Mouse (Mus musculus): ENCODE data around the gene Pkd1.

The Pkd1 gene

DNA sequence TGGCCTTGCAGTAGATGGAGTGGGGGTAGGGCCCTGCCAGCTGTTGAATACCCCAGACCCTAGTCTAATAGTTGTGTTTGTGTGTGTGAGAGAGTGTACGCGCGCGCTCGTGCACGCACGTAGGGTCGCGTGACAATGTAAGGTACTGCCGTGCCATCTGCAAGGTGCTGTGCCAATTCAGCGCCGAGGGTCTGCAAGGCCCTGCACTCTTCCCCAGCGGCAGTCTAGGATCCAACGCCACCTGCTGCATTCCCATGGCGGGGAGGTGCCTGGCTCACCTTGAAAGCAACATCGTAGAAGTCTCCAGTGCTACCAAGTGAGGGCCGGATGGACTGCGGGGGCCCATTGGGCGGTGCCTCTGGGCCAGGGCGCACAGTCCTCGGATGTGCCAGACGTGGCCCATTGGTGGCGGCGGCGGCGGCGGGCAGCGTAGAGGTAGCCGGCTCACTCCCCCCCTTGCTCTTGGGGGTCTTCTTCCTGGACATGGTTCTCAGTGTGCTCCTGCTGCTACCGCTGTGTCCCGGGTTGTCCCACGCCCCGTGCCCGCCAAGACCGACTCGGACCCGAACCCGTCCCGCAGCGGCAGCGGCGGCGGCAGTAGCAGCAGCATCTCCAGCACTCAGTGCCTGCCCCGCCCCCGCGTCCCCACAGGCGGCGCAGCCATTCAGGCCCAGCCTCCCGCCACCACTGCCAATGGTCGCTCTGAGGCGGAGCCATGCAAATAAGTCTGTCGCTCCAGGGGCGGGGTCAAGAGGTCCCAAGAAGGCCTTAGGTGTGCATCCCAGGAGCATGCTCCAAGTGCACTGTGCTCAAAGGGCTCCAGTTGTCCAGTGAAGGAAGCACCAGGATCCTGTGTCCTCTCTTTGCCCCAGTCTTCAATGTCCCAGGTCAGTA lies 16.3 kb upstream of the Pkd1 start:
- peak; percentile 20; the same call in 1 of the 2 replicates for ATAC-seq (ENCODE audit: low TSS enrichment)

DNA sequence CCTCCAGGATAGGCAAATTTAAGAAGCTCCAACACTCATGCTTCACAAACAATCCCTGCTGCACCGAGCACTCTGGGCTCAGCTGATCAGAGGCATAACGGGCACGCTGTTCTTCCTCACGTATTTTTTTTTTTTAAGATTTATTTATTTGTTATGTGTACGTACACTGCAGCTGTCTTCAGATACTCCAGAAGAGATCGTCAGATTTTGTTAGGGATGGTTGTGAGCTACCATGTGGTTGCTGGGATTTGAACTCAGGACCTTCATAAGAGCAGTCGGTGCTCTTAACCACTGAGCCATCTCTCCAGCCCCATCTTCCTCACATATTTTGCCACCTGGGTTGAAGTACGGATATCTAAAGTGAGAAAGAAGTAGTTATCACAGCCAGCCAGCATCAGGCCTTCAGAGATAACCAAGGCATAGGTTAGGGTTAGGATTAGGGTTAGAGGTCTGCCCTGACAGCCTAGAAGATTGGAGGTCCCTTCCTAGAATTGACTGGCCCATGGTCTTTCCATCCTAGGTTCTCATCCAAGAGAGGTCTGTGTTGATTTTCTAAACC lies 15.4 kb upstream of the Pkd1 start, which contains the start of gene Rab26:
Gene Rab26 (minus strand): TSS at position 51 of the 559 bp plus-strand sequence.
- ATAC-seq (ENCODE audit: low TSS enrichment), result no peak

DNA sequence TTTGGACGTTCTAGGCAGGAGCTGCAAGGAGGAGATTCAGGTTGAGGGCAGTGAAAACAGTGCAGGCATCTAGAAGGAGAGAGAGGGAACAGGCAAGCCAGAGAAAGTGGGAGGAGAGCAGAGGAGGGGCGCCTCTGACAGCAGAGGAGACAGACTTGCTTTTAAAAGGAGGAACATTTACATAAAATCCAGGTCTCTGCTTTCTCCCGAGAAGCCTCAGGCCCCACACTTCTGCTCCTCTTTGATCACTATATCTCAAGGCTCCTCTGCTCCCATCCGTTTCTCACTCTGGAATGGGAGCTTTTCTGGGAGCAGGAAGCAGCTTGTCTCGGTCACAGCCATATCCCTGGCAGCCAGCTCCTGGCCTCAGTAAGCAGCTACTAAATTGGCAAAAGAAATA lies 14.3 kb upstream of the Pkd1 start:
- ATAC-seq (ENCODE audit: low TSS enrichment), result peak; percentile 53

DNA sequence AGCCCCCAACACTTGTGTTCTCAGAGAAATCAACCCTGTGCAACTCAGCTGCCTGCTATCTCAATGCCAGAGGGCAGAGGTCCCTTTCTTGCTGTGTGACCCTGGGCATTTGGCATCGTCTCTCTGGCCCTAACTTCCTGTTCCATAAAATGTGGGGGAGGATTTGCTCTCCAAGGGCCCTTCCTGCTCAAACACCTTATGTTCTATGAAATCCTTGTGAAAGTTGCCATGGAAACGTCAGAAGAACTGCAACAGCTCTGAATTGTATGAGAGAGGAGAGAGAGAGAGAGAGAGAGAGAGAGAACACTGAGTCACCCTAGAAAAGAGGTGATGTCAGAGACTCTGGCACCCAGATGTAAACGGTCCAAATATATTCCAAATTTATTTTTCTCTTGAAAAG lies 12.1 kb upstream of the Pkd1 start:
- ATAC-seq (ENCODE audit: low TSS enrichment), result peak; percentile 53

DNA sequence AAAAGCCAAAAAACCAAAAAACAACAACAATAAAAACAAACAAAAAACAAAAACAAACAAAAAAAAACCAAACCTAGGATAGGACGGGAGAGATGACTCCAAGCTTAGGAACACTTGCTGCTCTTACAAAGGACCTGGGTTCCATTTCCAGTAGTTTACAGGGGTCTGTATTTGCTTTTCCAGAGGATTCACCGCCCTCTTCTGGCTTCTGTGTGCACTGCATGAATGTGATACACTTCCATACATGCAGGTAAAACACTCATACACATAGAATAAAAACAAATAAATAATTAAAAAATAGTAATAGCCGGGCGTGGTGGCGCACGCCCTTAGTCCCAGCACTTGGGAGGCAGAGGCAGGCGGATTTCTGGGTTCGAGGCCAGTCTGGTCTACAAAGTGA lies 10.7 kb upstream of the Pkd1 start:
- ATAC-seq (ENCODE audit: low TSS enrichment), result no peak

DNA sequence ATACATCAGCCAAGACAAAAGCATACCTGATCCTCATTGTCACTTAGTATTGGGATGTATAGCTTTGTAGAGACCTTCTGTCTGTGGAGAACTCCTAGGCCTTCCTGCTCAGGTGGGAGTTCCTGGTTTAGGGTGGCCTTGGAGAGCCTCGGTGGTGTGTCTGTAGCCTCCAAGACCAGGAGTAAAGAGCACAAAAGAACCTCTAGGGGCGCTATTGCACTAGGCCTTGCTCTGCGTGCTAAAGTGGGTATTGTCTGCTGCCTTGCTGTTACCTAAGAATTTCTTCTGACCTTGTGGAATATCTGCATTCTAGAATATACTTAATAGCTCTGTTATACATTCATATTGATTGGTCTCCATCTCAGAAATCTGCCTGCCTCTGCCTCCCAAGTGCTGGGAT lies 9.3 kb upstream of the Pkd1 start:
- ATAC-seq (ENCODE audit: low TSS enrichment), result no peak

DNA sequence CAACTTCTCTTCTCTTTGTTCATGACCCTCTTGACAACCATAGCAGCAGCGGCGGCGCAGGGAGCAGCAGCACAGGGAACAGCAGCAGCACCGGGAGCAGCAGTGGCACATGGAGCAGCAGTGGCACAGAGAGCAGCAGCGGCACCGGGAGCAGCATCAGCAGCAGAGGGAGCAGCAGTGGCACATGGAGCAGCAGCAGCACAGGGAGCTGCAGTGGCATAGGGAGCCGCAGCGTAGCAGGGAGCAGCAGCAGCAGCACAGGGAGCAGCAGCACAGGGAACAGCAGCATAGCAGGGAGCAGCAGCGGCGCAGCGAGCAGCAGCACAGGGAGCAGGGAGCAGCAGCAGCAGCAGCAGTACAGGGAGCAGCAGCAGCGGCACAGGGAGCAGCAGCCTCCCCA lies 5.0 kb upstream of the Pkd1 start:
- ATAC-seq (ENCODE audit: low TSS enrichment), result peak; percentile 58

DNA sequence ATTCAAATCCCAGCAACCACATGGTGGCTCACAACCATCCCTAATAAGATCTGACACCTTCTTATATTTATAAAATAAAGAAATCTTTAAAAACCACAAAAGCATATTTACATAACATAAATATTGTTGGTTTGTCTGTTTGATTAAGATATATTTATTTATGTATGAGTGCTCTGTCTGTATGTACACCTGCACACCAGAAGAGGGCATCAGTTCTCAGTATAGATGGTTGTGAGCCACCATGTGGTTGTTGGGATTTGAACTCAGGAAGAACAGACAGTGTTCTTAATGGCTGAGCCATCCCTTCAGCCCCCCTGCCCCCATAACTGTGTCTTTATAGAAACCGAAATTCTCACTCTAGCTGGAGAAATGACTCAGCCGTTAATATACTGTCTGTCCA lies 4.4 kb upstream of the Pkd1 start:
- ATAC-seq (ENCODE audit: low TSS enrichment), result no peak

DNA sequence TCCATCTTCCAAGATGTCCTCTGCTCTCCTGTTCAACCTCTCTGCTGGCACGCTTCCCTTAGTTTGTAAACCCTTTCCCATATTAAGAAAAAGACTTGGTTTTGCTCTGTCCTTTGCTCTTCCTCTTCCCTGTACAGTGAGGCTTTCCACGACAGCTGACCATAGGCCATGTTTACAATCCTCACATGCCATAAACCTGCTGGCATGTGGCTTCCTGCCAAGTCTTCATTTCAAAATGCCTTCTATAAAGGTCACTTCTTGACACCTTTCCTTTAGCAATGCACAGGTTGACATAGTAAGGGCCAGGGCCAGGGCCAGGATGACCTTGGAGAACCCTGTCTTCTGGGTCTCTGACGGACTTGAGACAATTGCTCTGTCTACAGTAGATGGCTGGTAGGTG lies 3.4 kb upstream of the Pkd1 start:
- ATAC-seq (ENCODE audit: low TSS enrichment), result no peak

DNA sequence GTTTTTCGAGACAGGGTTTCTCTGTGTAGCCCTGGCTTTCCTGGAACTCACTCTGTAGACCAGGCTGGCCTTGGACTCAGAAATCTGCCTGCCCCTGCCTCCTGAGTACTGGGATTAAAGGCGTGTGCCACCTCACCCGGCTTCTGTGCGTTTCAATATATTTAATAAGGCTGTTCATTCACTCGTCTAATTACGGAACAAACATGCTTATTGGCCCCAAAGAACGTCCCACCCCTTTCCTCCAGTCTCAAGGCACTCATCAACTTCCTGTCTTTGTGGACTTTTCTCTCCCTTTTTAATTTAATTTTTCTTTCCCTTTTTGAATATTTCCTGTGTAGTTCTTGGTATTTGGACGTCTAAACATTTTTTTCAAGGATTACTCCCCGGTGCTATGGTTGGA lies 1.2 kb upstream of the Pkd1 start:
- ATAC-seq (ENCODE audit: low TSS enrichment), result no peak

DNA sequence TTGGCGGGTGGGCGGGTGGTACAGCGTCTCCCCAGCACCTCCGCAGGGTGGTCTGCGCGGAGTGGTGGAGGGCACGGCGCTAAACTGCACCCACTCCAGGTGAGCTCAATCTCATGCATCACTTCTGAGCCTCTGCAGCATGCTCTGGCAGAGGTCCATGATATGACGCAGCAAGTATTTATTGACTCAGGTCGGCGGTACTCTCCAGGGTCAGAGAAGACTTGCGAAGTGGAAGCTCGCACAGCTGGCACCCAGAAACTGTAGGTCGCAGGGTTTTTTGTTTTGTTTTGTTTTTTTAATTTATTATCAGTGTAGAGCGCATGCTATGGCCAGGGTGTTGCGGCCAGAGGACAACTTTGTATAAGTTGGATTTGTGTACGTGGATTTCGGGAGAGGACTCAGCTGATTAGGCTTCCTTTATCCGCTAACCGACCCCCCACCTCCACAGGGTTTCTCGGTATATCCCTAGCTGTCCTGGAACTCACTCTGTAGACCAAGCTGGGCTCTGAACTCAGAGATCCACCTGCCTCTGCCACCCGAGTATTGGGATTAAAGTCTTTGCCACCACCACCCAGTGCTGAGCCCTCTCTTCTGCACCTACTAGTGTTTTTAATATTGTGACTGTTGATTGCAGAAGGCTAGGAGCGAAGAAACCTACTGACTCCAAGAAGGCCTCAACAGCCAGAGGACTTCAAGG lies 565 bp upstream of the Pkd1 start:
- peak; percentile 20; the same call in 1 of the 2 replicates for ATAC-seq (ENCODE audit: low TSS enrichment)

DNA sequence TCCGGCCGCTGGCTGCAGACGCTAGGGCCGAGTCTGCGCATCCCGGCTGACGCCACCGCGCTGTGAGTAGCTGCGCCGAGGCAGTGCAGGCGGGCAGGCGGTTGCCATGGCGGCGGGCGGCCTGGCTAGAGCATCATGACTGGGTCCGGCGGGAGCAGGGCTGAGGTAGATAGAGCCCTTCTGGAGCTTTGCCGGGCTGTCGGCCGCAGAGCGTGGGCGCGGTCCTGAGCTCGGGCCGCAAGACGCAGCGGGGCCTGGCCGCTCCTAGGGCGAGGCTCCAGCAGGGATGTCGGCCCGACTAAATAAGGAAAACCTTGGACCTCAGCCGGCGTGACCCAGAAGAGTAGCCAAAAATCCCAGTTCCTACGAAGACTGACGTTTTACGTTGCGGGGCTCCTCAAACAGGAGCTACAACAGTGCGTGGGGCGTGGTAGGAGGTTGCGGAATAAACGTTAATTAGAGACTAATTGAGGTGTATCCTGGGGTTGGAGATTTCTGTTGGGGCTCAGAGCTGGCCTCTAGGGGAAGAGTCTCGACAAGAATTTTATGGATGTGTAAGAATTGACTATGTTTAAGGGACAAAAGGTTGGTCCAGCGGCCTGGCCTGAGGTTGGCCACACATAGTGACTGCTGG lies 899 bp downstream of the Pkd1 start:
- ATAC-seq (ENCODE audit: low TSS enrichment), result peak; percentile 46

DNA sequence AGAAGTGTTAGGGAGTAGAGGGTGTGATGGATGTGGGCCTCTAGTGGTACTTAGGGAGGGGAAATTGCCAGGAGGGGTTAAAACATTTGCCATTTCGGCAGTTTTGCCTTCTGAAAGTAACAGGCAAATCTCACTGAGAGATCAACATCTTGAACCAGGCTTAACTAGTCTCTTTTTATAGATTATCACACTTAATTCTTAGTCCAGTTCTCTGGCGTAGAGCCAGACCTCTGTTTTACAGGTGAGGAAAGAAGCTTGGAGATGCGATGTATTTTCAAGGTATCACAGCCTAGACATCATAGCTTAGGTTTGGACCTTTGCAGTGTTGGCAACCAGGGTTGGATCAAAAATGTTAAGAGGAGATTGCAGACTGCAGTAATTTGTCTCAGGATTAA lies 1.4 kb downstream of the Pkd1 start:
- ATAC-seq (ENCODE audit: low TSS enrichment), result no peak

DNA sequence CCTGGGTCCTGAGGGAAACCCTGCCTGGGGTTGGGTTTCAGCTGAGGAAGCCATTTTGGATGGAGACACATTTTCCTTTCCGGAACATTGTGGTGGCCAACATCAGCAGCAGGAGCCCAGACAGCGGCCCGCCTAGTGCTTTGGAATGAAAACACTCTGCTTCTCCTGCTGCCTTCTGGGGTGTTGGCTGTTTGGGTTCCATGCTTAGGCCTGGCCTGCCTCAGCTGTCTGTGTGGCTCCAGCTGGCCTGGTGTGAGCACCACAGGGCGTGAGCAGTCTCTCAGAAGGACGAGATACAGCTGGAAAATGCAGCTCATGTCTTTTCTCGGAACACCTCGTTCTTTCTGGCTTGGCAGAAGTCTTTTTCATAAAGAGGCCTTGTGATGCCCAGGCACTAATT lies 7.5 kb downstream of the Pkd1 start:
- no peak for ATAC-seq (ENCODE audit: low TSS enrichment)

DNA sequence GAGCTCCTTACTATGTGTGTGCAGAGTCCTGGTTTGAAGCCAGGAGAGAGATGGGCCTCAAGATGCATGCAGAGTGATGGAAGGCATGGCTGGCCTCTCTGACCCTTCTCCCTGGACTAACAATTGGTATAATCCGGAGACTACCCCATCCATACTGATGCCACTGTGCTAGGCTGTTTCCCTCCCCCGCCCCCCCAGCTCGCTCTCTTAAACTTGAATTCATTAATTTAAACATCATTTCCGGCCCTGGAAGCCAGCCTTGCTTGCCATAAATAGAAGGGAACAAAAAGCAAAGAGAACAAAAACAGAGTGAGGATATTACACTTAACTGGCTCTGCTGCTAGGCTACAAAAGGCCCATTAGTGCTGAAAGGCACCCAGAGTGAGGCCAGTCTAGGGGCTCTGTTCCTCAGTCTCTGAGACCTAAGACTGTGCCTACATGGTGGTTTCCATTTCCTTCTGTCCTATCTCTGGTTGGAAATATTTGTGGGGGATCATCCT lies 9.0 kb downstream of the Pkd1 start:
- ATAC-seq (ENCODE audit: low TSS enrichment), result peak; percentile 41; the same call in 1 of the 2 replicates

DNA sequence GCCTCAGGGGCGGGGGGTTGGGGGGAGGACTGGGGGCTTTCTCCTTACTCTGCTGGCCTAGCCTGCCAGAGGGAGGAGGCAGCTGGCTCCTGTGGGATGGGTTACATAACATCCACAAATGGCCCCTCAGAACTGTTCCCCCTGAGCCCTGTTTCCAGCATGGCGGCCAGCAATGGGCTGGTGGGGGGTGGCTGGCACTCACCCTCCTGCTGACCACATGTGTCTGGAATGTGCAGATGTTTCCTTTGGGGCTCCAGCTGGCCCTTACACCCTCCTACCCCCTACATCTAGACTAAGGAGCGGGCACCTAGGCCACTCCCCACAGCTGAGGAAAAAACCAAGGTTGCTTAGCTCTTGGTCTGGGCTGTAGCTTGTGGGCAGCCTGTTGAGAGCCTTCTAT lies 9.5 kb downstream of the Pkd1 start:
- ATAC-seq (ENCODE audit: low TSS enrichment), result no peak

DNA sequence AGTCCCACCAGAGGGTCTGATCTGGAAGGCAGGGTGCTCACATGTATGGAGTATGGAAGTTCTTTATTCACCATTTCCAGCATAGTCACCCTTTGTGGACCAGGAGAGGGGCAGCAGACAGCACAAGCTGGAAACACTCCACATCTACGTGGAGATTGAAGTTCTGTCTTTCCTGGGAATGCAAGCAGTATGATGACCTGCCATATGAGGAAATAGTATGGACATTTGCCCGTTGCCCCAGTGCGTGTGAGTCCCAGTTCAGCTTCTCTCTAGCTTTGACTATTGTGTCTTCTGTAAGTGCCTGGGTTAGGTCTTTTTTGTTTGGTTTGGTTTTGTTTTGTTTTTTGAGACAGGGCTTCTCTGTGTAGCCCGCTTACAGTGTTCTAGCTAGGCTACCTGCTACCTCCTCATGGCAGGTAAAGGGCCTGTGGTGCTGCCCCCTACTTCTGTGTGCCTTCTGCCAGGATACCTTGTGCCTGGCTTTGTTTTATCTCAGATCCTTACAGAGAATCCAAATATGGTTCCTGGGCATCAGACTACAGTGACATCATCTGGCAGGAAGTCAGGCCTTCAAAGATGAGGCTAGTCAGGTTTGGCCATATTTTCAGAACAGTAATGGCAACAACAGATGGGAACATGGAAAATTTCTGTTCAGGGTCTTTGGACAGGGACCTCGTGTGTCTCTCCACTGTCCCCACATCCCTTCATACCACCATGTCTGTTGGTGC lies 10.8 kb downstream of the Pkd1 start:
- no peak for ATAC-seq (ENCODE audit: low TSS enrichment)

DNA sequence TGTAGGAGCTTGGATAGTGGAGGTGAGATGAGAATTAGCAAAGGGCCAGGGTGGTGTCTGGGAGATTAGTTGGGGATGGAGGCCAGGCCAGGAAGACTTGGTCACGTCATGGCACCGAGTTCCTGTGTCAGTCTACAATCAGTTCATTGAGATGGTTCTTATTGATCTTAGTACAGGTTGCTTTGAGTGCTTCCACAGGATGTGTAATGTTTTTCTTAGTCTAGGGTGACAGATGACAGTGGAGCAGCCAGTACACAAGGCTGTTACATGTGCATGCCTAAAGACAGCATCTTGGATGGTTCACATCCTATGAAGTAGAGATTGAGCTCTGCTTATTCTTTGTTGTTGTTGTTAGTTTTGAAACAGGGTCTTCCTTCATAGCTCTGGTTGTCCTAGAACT lies 12.0 kb downstream of the Pkd1 start:
- no peak for ATAC-seq (ENCODE audit: low TSS enrichment)

DNA sequence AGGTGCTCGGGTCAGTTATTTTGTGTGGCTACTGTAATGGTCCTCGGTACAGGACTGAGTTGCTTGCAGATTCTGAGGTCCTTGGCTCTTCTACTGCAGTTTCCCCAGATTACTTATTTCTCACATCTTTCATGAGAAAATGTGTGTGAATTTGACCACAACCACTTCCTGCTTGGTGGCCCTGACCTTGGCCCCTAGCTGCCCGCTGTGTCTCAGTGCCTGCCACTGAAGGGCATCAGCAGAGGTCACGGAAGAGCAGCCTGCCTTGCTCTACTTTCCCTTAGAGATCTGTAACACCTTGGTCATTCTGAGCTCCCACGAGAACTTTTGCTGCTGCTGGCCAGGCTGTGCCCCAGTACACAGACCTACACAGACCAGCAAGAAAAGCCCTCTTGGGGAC lies 14.0 kb downstream of the Pkd1 start:
- ATAC-seq (ENCODE audit: low TSS enrichment), result no peak

DNA sequence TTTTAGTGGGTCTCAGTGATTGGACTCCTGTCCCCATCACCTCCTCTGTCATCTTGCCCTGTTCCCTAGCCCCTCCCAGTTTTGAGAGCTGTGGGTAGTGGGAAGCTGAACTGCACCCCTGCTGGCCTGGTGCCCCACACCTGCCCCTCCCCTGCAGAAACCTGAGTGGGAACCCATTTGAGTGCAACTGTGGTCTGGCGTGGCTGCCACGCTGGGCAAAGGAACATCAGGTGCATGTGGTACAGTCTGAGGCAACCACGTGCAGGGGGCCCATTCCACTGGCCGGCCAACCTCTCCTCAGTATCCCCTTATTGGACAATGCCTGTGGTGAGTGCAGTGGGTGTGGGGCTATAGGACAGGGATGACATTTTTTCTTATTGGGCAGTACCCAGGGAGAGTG lies 14.8 kb downstream of the Pkd1 start:
- no peak for ATAC-seq (ENCODE audit: low TSS enrichment)

DNA sequence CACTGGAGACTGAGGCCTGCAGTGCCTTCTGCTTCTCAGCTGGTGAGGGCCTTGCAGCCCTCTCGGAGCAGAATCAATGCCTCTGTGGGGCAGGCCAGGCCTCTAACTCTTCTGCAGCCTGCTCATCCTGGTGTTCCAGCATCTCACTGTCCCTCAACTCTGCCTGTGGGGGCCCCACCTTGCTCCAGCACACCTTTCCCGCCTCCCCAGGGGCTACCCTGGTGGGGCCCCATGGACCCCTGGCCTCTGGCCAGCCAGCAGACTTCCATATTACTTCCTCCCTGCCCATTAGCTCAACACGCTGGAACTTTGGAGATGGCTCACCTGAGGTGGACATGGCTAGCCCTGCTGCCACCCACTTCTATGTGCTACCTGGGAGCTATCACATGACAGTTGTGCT lies 15.5 kb downstream of the Pkd1 start:
- ATAC-seq (ENCODE audit: low TSS enrichment), result no peak

DNA sequence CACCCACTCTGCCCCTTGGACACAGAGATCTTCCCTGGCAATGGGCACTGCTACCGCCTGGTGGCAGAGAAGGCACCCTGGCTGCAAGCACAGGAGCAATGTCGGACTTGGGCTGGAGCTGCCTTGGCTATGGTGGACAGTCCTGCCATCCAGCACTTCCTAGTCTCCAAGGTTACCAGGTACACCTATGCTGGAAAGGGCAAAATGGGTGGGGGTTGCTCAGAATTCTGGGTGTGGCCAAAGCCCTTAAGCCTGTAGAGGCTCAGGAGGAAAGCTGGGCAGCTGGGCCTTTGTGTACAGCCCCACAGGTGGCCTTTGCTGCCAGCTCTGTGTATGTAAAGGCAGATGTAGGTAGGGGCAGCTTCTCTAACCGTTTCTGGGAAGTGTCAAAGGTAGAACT lies 16.2 kb downstream of the Pkd1 start:
- no peak for ATAC-seq (ENCODE audit: low TSS enrichment)

Data from frontal cortex, adult (tissue).